In genomic region chr8:11557424-11557767, GRCm38 (mm10) we compare ENCODE assay signal across 8 mouse cellular contexts. TPM values are rescaled to one million over a fixed set of nuclear protein-coding genes. Genes with fewer than 3 reads are reported as not detected.
DNase-seq lines count a peak whose midpoint lies in the region; ATAC-seq and TF ChIP-seq lines count a peak whose summit lies in the region.

No protein-coding gene starts in this region.

- H3K4me2 ChIP-seq in intestine, postnatal 0 days (replicated peaks; ENCODE audit: low read depth) = peak overlapping the region; percentile 97
- peak overlapping the region; percentile 75 for H3K4me2 ChIP-seq in midbrain, embryonic 16.5 days (ENCODE audit: low read length)

- H3K27ac ChIP-seq in heart, embryonic 10.5 days = peak overlapping the region; percentile 98
- peak overlapping the region; percentile 96 for H3K27ac ChIP-seq in intestine, postnatal 0 days (ENCODE audit: low read depth, low read length)
- peak overlapping the region; percentile 100 for H3K27ac ChIP-seq in midbrain, embryonic 16.5 days (ENCODE audit: low read length)

- TF ChIP-seq CTCF in intestine, postnatal 0 days (IDR thresholded peaks at IDR 0.05; ENCODE audit: low read depth) = no peak

- peaks cover 17% of the 10 kb centered on the region for H3K36me3 ChIP-seq in heart, embryonic 10.5 days
- H3K36me3 ChIP-seq in intestine, postnatal 0 days (ENCODE audit: control insufficient read depth, insufficient read depth) = peaks cover 11% of the 10 kb centered on the region
- peaks cover 8% of the 10 kb centered on the region; the same call in 1 of the 2 replicates for H3K36me3 ChIP-seq in midbrain, embryonic 16.5 days (ENCODE audit: control insufficient read depth, insufficient read depth, low read length)

- H3K27me3 ChIP-seq in heart, embryonic 10.5 days (ENCODE audit: insufficient read depth, poor library complexity, severe bottlenecking) = no peaks in the 10 kb centered on the region
- H3K27me3 ChIP-seq in intestine, postnatal 0 days (replicated peaks; ENCODE audit: control insufficient read depth, insufficient read depth, low read length) = no peaks in the 10 kb centered on the region
- H3K27me3 ChIP-seq in midbrain, embryonic 16.5 days (ENCODE audit: control insufficient read depth, insufficient read depth, low read depth, low read length) = no peaks in the 10 kb centered on the region

- peak overlapping the region; percentile 85 for H3K9ac ChIP-seq in intestine, postnatal 0 days (ENCODE audit: low read depth, low read length)
- H3K9ac ChIP-seq in midbrain, embryonic 16.5 days (ENCODE audit: low read depth, low read length) = peak overlapping the region; percentile 79

- peak; percentile 0 for ATAC-seq in intestine, postnatal 0 days
- ATAC-seq in midbrain, embryonic 16.5 days = no peak

- no peaks in the 10 kb centered on the region for H3K9me3 ChIP-seq in heart, embryonic 10.5 days
- H3K9me3 ChIP-seq in intestine, postnatal 0 days (ENCODE audit: control insufficient read depth) = no peaks in the 10 kb centered on the region
- H3K9me3 ChIP-seq in midbrain, embryonic 16.5 days (replicated peaks; ENCODE audit: control insufficient read depth, low read length, poor library complexity, severe bottlenecking) = no peaks in the 10 kb centered on the region

- DNase-seq in heart, embryonic 10.5 days (ENCODE audit: low spot score) = no peak
- no peak for DNase-seq in heart, adult 11 months
- DNase-seq in thymus, postnatal 4 days = peak; percentile 75
- DNase-seq in thymus, postnatal 25 days = no peak
- DNase-seq in natural killer cell, adult 2 months (ENCODE audit: low spot score in 2 of 2) = no peak
- DNase-seq in gastrocnemius, adult 8-10 months (ENCODE audit: low spot score in 2 of 2) = no peak

- H3K4me1 ChIP-seq in heart, embryonic 10.5 days = peaks cover 29% of the 10 kb centered on the region
- peaks cover 6% of the 10 kb centered on the region; the same call in 1 of the 2 replicates for H3K4me1 ChIP-seq in intestine, postnatal 0 days (replicated peaks; ENCODE audit: control insufficient read depth, insufficient read depth, low read length)
- H3K4me1 ChIP-seq in midbrain, embryonic 16.5 days (ENCODE audit: control insufficient read depth, insufficient read depth, low read length) = peaks cover 26% of the 10 kb centered on the region

- under 1% methylated on average over 32 of the region's 32 CpGs for WGBS in heart, embryonic 10.5 days
- under 1% methylated on average over 32 of the region's 32 CpGs for WGBS in intestine, postnatal 0 days
- WGBS in midbrain, embryonic 16.5 days = 0% methylated on average over 31 of the region's 32 CpGs

- H3K4me3 ChIP-seq in heart, embryonic 10.5 days = peak overlapping the region; percentile 94
- H3K4me3 ChIP-seq in intestine, postnatal 0 days (ENCODE audit: low read depth, low read length) = peak overlapping the region; percentile 68
- H3K4me3 ChIP-seq in midbrain, embryonic 16.5 days (ENCODE audit: low read depth, low read length) = peak overlapping the region; percentile 93

RNA-seq across cellular contexts. Expression of gene Ing1, which starts 2.0 kb away (rescaled TPM):
- 21.8 and 27.7 TPM in 2 replicates for polyA plus RNA-seq in heart, embryonic 10.5 days (2016; fragmentation: Nextera tagmentation; extraction: Ambion mirVana)
- polyA plus RNA-seq in intestine, postnatal 0 days (2015; fragmentation: Nextera tagmentation; extraction: Ambion mirVana) = 19.5 and 20.2 TPM in 2 replicates
- polyA plus RNA-seq in midbrain, embryonic 16.5 days (2015; fragmentation: Nextera tagmentation; extraction: Ambion mirVana) = 39.3 and 42.4 TPM in 2 replicates
- total RNA-seq in gastrocnemius, adult 8-10 months (2022) = 10 to 100 TPM; 10.9 to 13.4 (median 12.5) TPM

RNA-seq across cellular contexts. Expression of gene Cars2, which starts 6.8 kb away (rescaled TPM):
- 24.5 and 27.9 TPM in 2 replicates for polyA plus RNA-seq in heart, embryonic 10.5 days (2016; fragmentation: Nextera tagmentation; extraction: Ambion mirVana)
- 10.0 and 12.6 TPM in 2 replicates for polyA plus RNA-seq in intestine, postnatal 0 days (2015; fragmentation: Nextera tagmentation; extraction: Ambion mirVana)
- polyA plus RNA-seq in midbrain, embryonic 16.5 days (2015; fragmentation: Nextera tagmentation; extraction: Ambion mirVana) = 21.8 and 22.4 TPM in 2 replicates
- 10 to 100 TPM; 14.9 to 17.4 (median 17.0) TPM for total RNA-seq in gastrocnemius, adult 8-10 months (2022)
